Mouse (Mus musculus): ENCODE measurements at regions not wholly inside any gene's neighbourhood (a gene's known extent, or its start where the extent isn't known, plus 50 kb on each side); places are given as distances from the start of the nearest gene placed in this dataset.

- TF ChIP-seq CTCF (IDR thresholded peaks at IDR 0.05; ENCODE audit: borderline replicate concordance, extremely low read depth, insufficient read depth, insufficient read length) (no peak), POLR2A (IDR thresholded peaks at IDR 0.05; ENCODE audit: borderline replicate concordance, extremely low read depth, insufficient read depth, insufficient read length, poor library complexity, severe bottlenecking) (no peak)
Measured at GRCm38 (mm10) chr12:6930726-6931125, 1046.7 kb upstream of the Apob start.
